Mouse (Mus musculus) embryonic facial prominence, embryonic 15.5 days (tissue): ENCODE measurements at regions not wholly inside any gene's neighbourhood (a gene's known extent, or its start where the extent isn't known, plus 50 kb on each side); places are given as distances from the start of the nearest gene placed in this dataset.

Source experiments
- ATAC-seq: fragments of 200-750 bp; cut with Nextera tagmentation; 2 replicates; pipeline ENCODE4 v1.8.0; 2017; ENCODE audit warnings: low read depth, moderate TSS enrichment; ENCODE audit not compliant: insufficient number of reproducible peaks, low FRiP score, low TSS enrichment
- H3K27ac ChIP-seq: fragments of 300-500 bp; sonication (generic); replicated peaks from 2 replicates; pipeline ENCODE4 v1.5.1; 2015; ENCODE audit warnings: mild to moderate bottlenecking, inconsistent platforms
- H3K27me3 ChIP-seq: fragments of 300-500 bp; sonication (generic); 2 replicates; pipeline ENCODE4 v1.6.1; 2015; ENCODE audit warnings: inconsistent platforms
- H3K36me3 ChIP-seq: fragments of 300-500 bp; sonication (generic); 2 replicates; pipeline ENCODE4 v1.6.1; 2015; ENCODE audit warnings: mild to moderate bottlenecking, inconsistent platforms
- H3K4me1 ChIP-seq: fragments of 300-500 bp; sonication (generic); 2 replicates; pipeline ENCODE4 v1.6.1; 2015; ENCODE audit warnings: inconsistent platforms
- H3K4me2 ChIP-seq: fragments of 300-500 bp; sonication (generic); replicated peaks from 2 replicates; pipeline ENCODE4 v1.6.1; 2015; ENCODE audit warnings: mild to moderate bottlenecking, inconsistent platforms
- H3K4me3 ChIP-seq: fragments of 300-500 bp; sonication (generic); replicated peaks from 2 replicates; pipeline ENCODE4 v1.5.1; 2015; ENCODE audit warnings: mild to moderate bottlenecking, inconsistent platforms
- H3K9ac ChIP-seq: fragments of 300-500 bp; sonication (generic); 2 replicates; pipeline ENCODE4 v1.6.1; 2015; ENCODE audit warnings: inconsistent platforms
- H3K9me3 ChIP-seq: fragments of 300-500 bp; sonication (generic); replicated peaks from 2 replicates; pipeline ENCODE4 v1.6.1; 2016; ENCODE audit warnings: inconsistent platforms
- WGBS: fragments of 180-500 bp; shearing (Covaris S2); methylation state at CpG from one replicate; pipeline ENCODE4 v1.1.7; 2015; 5-methylcytosine and 5-hydroxymethylcytosine counted together

DNA sequence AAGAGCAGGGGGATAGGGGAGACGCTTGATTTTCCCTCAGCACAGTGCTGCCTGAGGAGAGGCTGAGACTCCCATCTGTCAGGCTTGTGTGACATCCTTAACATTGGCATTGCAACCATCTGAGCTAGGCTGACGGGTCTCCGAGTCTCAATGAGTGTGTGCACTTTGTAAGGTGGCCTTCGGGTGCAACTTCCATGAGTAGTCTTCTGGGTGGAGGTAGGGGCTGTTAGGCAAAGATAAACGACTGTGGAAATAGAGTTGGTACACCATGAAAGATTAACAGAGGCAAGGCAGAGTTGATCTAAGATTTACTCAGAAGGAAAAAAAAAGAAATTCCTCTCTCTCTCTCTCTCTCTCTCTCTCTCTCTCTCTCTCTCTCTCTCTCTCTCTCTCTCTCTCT lies 211.2 kb upstream of the Nr5a2 start:
- no peak overlapping the region for H3K27ac ChIP-seq
- no peaks in the 10 kb centered on the region for H3K36me3 ChIP-seq
- no peak overlapping the region for H3K4me2 ChIP-seq
- H3K4me1 ChIP-seq: no peaks in the 10 kb centered on the region; the same call in 1 of the 2 replicates
- no peak for ATAC-seq
- H3K9ac ChIP-seq: no peak overlapping the region
- no peak overlapping the region for H3K4me3 ChIP-seq
- no peaks in the 10 kb centered on the region for H3K9me3 ChIP-seq
- H3K27me3 ChIP-seq: no peaks in the 10 kb centered on the region
- 69% methylated on average over 5 of the region's 5 CpGs for WGBS

GRCm38 (mm10) chr1:137147891-137148290 lies 187.6 kb upstream of the Nr5a2 start:
- no peaks in the 10 kb centered on the region for H3K27me3 ChIP-seq
- H3K4me3 ChIP-seq: no peak overlapping the region
- ATAC-seq: no peak
- no peak overlapping the region for H3K9ac ChIP-seq
- no peaks in the 10 kb centered on the region for H3K4me1 ChIP-seq
- 67% methylated on average over 3 of the region's 3 CpGs for WGBS
- H3K27ac ChIP-seq: no peak overlapping the region
- no peaks in the 10 kb centered on the region for H3K36me3 ChIP-seq
- no peaks in the 10 kb centered on the region for H3K9me3 ChIP-seq
- H3K4me2 ChIP-seq: no peak overlapping the region

GRCm38 (mm10) chr1:137141879-137142570 lies 181.8 kb upstream of the Nr5a2 start:
- Histone ChIP-seq H3K9ac (no peak overlapping the region), H3K4me2 (no peak overlapping the region), H3K27ac (no peak overlapping the region), H3K9me3 (no peaks in the 10 kb centered on the region), H3K27me3 (no peaks in the 10 kb centered on the region), H3K4me1 (no peaks in the 10 kb centered on the region), H3K4me3 (no peak overlapping the region), H3K36me3 (no peaks in the 10 kb centered on the region)
- WGBS: 82% methylated on average over 13 of the region's 13 CpGs
- no peak for ATAC-seq

DNA sequence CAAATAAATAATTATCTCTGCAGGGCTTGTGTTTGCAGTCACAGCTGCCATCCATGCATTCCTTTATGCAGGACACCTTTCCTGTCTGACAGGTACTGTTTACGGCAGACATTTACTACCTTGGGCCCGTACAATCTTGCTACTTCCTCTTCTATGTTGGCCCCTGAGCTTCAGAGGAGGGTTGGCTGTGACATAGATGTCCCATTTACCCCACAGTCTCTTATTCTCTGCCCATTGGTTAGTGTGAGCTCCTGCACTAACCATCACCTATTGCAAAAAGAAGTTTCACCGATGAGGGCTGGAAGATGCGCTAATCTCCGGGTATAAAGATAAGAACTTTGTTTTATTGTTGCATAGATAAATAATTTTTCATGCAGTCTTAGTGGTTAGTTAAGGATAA lies 181.1 kb upstream of the Nr5a2 start:
- no peak for ATAC-seq
- Histone ChIP-seq H3K9me3 (no peaks in the 10 kb centered on the region), H3K36me3 (no peaks in the 10 kb centered on the region), H3K9ac (no peak overlapping the region), H3K27me3 (no peaks in the 10 kb centered on the region), H3K27ac (no peak overlapping the region), H3K4me3 (no peak overlapping the region), H3K4me2 (no peak overlapping the region), H3K4me1 (no peaks in the 10 kb centered on the region)
- WGBS: 78% methylated on average over 5 of the region's 5 CpGs

DNA sequence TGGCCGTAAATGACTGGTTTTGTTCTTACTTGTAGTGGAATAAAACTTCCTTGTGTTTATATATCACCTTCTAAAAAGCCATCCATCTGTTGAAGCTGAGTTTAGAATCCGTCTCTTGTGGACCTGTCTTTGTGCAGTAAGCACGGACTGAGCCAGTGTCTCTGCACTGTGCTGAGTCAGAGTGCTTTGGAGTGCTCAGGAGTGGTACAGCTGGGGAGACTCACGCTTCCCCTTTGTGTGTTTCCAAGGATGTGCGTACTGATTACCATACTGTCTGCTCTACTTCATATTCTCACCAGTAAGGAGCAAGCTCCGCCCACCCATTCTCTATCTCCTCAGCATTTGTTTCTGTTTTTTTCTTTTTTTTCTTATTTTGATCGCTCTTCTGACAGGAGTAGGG lies 175.9 kb upstream of the Nr5a2 start:
- H3K36me3 ChIP-seq: no peaks in the 10 kb centered on the region
- no peak for ATAC-seq
- WGBS: 87% methylated on average over 7 of the region's 7 CpGs
- H3K4me1 ChIP-seq: no peaks in the 10 kb centered on the region
- no peaks in the 10 kb centered on the region for H3K27me3 ChIP-seq
- no peak overlapping the region for H3K27ac ChIP-seq
- H3K9me3 ChIP-seq: no peaks in the 10 kb centered on the region
- no peak overlapping the region for H3K9ac ChIP-seq
- no peak overlapping the region for H3K4me3 ChIP-seq
- no peak overlapping the region for H3K4me2 ChIP-seq

DNA sequence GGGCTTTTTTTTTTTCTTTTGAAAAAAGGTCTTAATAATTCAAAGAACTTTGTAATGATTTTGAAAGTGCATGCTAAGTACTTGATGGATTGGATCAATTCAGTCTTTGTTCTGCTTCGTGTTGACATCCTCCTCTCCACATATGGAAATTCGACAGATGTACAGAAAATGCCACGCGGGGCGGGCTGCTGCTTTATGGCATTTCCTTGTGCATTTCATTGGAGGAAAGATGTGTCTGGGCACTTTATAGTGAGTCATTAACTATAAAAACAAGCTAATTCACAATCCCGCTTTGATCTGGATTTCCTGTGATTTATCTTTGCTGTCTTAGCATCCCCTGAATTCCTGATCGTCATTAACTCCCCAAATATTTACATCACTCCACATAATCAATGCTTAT lies 173.5 kb upstream of the Nr5a2 start:
- H3K27ac ChIP-seq: no peak overlapping the region
- no peaks in the 10 kb centered on the region for H3K27me3 ChIP-seq
- no peaks in the 10 kb centered on the region for H3K4me1 ChIP-seq
- WGBS: 48% methylated on average over 7 of the region's 7 CpGs
- no peak overlapping the region for H3K9ac ChIP-seq
- no peaks in the 10 kb centered on the region for H3K36me3 ChIP-seq
- H3K9me3 ChIP-seq: no peaks in the 10 kb centered on the region
- no peak overlapping the region for H3K4me3 ChIP-seq
- no peak for ATAC-seq
- H3K4me2 ChIP-seq: no peak overlapping the region

- H3K27me3 ChIP-seq: no peaks in the 10 kb centered on the region
- H3K27ac ChIP-seq: no peak overlapping the region
- H3K9me3 ChIP-seq: no peaks in the 10 kb centered on the region
- WGBS: 71% methylated on average over 3 of the region's 3 CpGs
- H3K4me2 ChIP-seq: no peak overlapping the region
- H3K9ac ChIP-seq: no peak overlapping the region
- H3K4me1 ChIP-seq: no peaks in the 10 kb centered on the region
- no peaks in the 10 kb centered on the region for H3K36me3 ChIP-seq
- no peak for ATAC-seq
- no peak overlapping the region for H3K4me3 ChIP-seq
These were observed 170.0 kb upstream of the Nr5a2 start for GRCm38 (mm10) chr1:137130264-137130663.

DNA sequence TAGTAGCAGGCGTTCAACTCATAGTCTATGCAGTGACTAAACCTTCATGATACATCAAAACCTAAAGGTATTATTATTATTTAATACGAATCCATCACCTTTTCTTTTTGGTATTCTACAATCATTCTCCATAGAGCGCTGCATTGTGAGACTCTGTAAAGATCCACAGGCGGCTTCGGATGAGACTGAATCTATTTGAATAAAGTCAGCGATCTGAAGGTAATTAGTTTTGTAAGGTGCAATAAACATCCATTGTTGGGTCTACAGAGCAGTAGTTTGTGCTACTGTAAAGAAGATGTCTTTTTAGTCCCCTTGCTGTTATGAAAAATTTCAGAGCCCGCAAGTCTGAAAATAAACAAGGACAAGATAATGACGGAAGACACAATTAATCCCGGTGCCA lies 168.9 kb upstream of the Nr5a2 start:
- Histone ChIP-seq H3K9me3 (no peaks in the 10 kb centered on the region), H3K4me2 (no peak overlapping the region), H3K4me3 (no peak overlapping the region), H3K27ac (no peak overlapping the region), H3K36me3 (no peaks in the 10 kb centered on the region), H3K9ac (no peak overlapping the region), H3K27me3 (no peaks in the 10 kb centered on the region), H3K4me1 (no peaks in the 10 kb centered on the region)
- ATAC-seq: no peak
- 89% methylated on average over 9 of the region's 9 CpGs for WGBS

DNA sequence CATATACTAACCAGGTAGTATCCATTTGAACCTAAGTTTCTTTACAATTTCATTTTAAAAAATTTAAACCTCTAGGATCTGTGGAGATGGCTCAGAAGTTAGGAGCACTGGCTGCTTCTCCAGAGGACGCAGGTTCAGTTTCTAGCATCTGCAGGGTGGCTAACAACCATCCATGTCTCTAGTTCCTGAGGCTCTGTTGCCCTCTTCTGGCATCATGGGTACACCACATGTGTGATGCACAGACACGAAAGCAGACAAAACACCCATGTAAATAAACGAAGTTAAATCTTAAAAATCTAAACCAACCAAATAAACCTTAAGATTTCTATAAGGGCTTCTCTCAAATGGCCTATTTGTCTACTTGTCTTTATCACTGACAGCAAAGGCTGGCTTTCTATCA lies 157.6 kb upstream of the Nr5a2 start:
- no peak for ATAC-seq

GRCm38 (mm10) chr1:137106444-137106843 lies 146.2 kb upstream of the Nr5a2 start:
- no peak overlapping the region for H3K4me2 ChIP-seq
- ATAC-seq: no peak
- 81% methylated on average over 2 of the region's 2 CpGs for WGBS

More for the DNA sequence above, 157.6 kb upstream of the Nr5a2 start:
- Histone ChIP-seq H3K9ac (no peak overlapping the region), H3K4me2 (no peak overlapping the region), H3K9me3 (no peaks in the 10 kb centered on the region), H3K36me3 (no peaks in the 10 kb centered on the region), H3K27ac (no peak overlapping the region), H3K4me1 (no peaks in the 10 kb centered on the region), H3K4me3 (no peak overlapping the region), H3K27me3 (no peaks in the 10 kb centered on the region)
- WGBS: 65% methylated on average over 3 of the region's 3 CpGs

DNA sequence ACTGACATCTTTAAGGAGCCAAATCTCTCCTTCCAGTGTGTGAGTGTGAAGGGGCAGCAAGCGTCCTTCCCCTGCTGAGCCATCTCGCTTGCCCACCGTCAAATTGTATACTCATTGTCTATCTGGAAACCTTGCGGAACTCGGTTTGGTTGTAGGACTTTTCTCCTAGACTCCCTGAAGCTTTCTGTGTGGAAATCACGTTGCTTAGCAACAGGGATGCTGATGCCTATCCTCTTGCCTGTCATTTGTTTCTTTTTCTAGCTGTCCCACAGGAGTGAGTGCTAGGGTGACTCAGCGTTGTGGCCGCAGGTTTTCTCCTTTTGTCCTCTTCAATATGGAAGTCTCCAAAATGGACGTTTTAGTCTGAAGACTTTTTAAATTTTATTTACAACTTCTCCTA lies 131.5 kb upstream of the Nr5a2 start:
- 30% methylated on average over 9 of the region's 9 CpGs for WGBS
- Histone ChIP-seq H3K4me1 (no peaks in the 10 kb centered on the region), H3K4me2 (no peak overlapping the region), H3K27ac (no peak overlapping the region), H3K27me3 (no peaks in the 10 kb centered on the region), H3K9me3 (no peaks in the 10 kb centered on the region), H3K9ac (no peak overlapping the region), H3K36me3 (no peaks in the 10 kb centered on the region), H3K4me3 (no peak overlapping the region)
- no peak for ATAC-seq

More at GRCm38 (mm10) chr1:137106444-137106843, 146.2 kb upstream of the Nr5a2 start:
- no peaks in the 10 kb centered on the region for H3K36me3 ChIP-seq
- no peak overlapping the region for H3K4me3 ChIP-seq
- no peaks in the 10 kb centered on the region for H3K4me1 ChIP-seq
- H3K27me3 ChIP-seq: no peaks in the 10 kb centered on the region
- H3K9ac ChIP-seq: no peak overlapping the region
- no peaks in the 10 kb centered on the region for H3K9me3 ChIP-seq
- H3K27ac ChIP-seq: no peak overlapping the region

- Histone ChIP-seq H3K4me2 (no peak overlapping the region), H3K9me3 (no peaks in the 10 kb centered on the region), H3K27me3 (no peaks in the 10 kb centered on the region), H3K4me3 (no peak overlapping the region), H3K4me1 (no peaks in the 10 kb centered on the region), H3K36me3 (no peaks in the 10 kb centered on the region), H3K9ac (no peak overlapping the region), H3K27ac (no peak overlapping the region)
- 78% methylated on average over 10 of the region's 10 CpGs for WGBS
- no peak for ATAC-seq
These were observed 127.9 kb upstream of the Nr5a2 start for GRCm38 (mm10) chr1:137088148-137088547.
